Mouse (Mus musculus): ENCODE measurements around the gene Ick. TPM values are rescaled to one million over a fixed set of nuclear protein-coding genes. Genes with fewer than 3 reads are reported as not detected.

The Ick gene
- polyA plus RNA-seq, 1 experiment from 2014 or later, result 14.9 TPM

- DNase-seq (ENCODE audit: low spot score), result no peak
Observed at GRCm38 (mm10) chr9:78104973-78105372, 4.0 kb upstream of the Ick start.

- no peak for DNase-seq (ENCODE audit: low spot score)
Observed at GRCm38 (mm10) chr9:78105501-78105932, 3.5 kb upstream of the Ick start.

GRCm38 (mm10) chr9:78106821-78107220 is 2.2 kb upstream of the Ick start:
- no peak for DNase-seq (ENCODE audit: low spot score)

- no peak for DNase-seq (ENCODE audit: low spot score)
Observed at GRCm38 (mm10) chr9:78107582-78107911, 1.4 kb upstream of the Ick start.

- DNase-seq (ENCODE audit: low spot score), result peak; percentile 89
Observed at GRCm38 (mm10) chr9:78107912-78108795, 838 bp upstream of the Ick start.

- DNase-seq (ENCODE audit: low spot score), result peak; percentile 15
Observed at GRCm38 (mm10) chr9:78109656-78110055, 664 bp downstream of the Ick start.

GRCm38 (mm10) chr9:78111456-78111855 is 2.5 kb downstream of the Ick start:
- DNase-seq (ENCODE audit: low spot score), result no peak

GRCm38 (mm10) chr9:78112770-78113537 is 4.0 kb downstream of the Ick start:
- DNase-seq (ENCODE audit: low spot score), result peak; percentile 91

GRCm38 (mm10) chr9:78113538-78113885 is 4.5 kb downstream of the Ick start:
- no peak for DNase-seq (ENCODE audit: low spot score)

- DNase-seq (ENCODE audit: low spot score), result no peak
Observed at GRCm38 (mm10) chr9:78115746-78116145, 6.8 kb downstream of the Ick start.

GRCm38 (mm10) chr9:78117690-78118089 is 8.7 kb downstream of the Ick start:
- no peak for DNase-seq (ENCODE audit: low spot score)

- no peak for DNase-seq (ENCODE audit: low spot score)
Observed at GRCm38 (mm10) chr9:78121358-78121757, 12.4 kb downstream of the Ick start.

GRCm38 (mm10) chr9:78121985-78122384 is 13.0 kb downstream of the Ick start:
- DNase-seq (ENCODE audit: low spot score), result no peak

- DNase-seq (ENCODE audit: low spot score), result no peak
Observed at GRCm38 (mm10) chr9:78122939-78123712, 14.1 kb downstream of the Ick start.

GRCm38 (mm10) chr9:78124297-78124696 is 15.3 kb downstream of the Ick start:
- no peak for DNase-seq (ENCODE audit: low spot score)

- DNase-seq (ENCODE audit: low spot score), result no peak
Observed at GRCm38 (mm10) chr9:78126007-78126406, 17.0 kb downstream of the Ick start.

GRCm38 (mm10) chr9:78126643-78127042 is 17.7 kb downstream of the Ick start:
- DNase-seq (ENCODE audit: low spot score), result no peak

GRCm38 (mm10) chr9:78135658-78136057 is 26.7 kb downstream of the Ick start:
- DNase-seq (ENCODE audit: low spot score), result no peak

- no peak for DNase-seq (ENCODE audit: low spot score)
Observed at GRCm38 (mm10) chr9:78138044-78138676, 29.2 kb downstream of the Ick start.

GRCm38 (mm10) chr9:78139463-78139862 is 30.5 kb downstream of the Ick start:
- DNase-seq (ENCODE audit: low spot score), result no peak

GRCm38 (mm10) chr9:78146099-78146498 is 37.1 kb downstream of the Ick start:
- DNase-seq (ENCODE audit: low spot score), result no peak
